Mouse (Mus musculus) thymus, adult 2 months (tissue): ENCODE data around the gene Spsb2.

Experiments used
- CTCF ChIP-seq: fragments of 200-500 bp; IDR thresholded peaks from 2 replicates; pipeline ENCODE4 v1.5.1; 2012; ENCODE audit warnings: mild to moderate bottlenecking, control low read depth, low read length, moderate library complexity, borderline replicate concordance; ENCODE audit not compliant: control insufficient read depth, poor library complexity, insufficient read depth; ENCODE audit errors: extremely low read depth
- POLR2A ChIP-seq: fragments of 200-500 bp; IDR thresholded peaks from 2 replicates; pipeline ENCODE4 v1.6.1; 2012; ENCODE audit warnings: mild to moderate bottlenecking, low read length, control low read depth, moderate library complexity; ENCODE audit not compliant: control insufficient read depth, poor library complexity, insufficient read depth; ENCODE audit errors: extremely low read depth

DNA sequence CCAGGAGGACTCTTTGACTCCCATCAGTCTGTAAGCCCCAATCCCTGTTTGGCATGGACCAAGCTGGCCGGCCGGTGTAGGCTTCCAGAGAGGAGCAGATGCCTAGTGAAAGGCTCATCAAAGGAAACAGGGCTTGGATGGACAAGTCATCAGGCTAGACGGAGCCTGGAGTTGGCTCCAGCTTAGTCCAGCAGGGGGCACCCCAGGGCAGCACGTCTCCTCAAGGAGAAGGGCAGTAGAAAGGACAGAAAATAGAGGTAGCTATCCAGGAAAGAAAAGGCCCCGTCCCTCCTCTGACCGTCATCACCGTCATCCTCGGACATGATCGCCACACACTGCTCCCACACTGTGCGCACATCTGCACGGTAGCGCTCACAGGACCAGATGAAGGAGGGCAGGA is 51.3 kb downstream of the Spsb2 start:
- TF ChIP-seq CTCF (peak; percentile 90), POLR2A (no peak)
